Mouse (Mus musculus): ENCODE data around the gene Eif2b1.
A peak's percentile ranks its signal among the peaks of the same experiment; 100 is the strongest.
"Not testable (repeated sequence)": the region's sequence is repeated elsewhere in the genome, so short reads cannot be mapped to it uniquely, and the experiment has no call there.

The Eif2b1 gene

DNA sequence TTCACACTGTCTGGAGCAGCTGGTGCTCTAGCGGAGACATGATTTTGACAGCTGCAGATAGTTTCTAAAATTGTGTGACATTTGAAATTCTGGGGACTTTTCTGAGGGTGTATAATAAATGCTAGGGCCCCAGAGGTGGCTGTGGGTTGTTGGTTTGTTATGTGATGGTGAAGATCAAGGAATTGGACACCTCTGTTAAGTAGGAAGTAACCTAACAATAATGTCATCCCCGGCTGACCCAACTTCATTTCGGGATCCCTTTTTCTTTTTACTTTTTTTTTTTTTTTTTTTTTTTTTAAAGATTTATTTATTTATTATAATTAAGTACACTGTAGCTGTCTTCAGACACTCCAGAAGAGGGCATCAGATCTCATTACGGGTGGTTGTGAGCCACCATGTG is 28.2 kb downstream of the Eif2b1 start:
- not testable (repeated sequence) for DNase-seq (ENCODE audit: low spot score in 2 of 2)

DNA sequence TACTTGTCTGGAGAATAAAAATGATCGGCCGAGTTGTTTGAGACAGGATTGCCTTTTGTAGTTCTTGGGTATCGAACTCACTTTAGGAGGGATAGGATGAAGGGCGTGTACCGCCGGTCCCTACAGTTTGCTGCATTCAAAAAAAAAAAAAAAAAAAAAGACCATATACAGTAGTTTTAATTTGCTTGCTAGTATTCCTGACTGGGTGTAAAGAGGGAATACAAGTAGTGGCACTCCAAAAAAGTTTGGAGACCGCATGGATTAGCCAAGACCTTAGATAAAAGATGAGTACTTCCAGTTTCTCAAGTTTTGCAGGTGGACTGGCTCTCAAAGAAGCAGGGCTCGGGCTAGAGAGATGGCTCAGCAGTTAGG is 37.3 kb downstream of the Eif2b1 start:
- no peak for DNase-seq (ENCODE audit: low spot score in 2 of 2)

DNA sequence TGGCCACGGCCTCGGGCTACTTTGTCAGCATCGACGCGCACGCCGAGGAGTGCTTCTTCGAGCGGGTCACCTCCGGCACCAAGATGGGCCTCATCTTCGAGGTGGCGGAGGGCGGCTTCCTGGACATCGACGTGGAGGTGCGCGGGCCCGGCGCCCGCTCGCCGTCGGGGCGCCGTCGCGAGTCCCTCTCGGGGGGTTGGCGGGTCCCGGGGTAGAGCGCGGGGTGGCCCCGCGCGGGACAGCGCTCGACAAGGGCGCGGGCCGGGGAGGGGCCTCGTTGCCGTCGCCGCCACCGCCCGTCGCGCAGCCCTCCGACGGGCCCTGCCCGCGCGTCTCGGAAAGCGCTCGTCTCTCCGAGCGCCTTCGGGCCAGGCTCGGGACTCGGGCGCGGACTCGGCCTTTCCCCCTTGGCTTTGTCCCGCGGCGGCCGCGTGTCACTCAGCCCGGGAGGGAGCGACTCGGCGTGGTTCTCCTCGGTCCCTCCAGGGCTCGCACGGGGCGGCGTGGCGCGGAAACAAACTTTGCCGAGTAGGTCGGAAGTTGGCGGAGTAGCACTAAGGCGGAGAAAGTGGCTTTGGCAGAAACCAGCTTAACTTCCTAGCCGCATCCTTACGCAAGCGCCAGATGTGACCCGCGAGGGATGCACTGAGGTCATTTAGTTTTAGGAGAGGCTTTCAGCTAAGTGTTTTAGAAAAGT is 37.9 kb downstream of the Eif2b1 start:
- DNase-seq (ENCODE audit: low spot score in 2 of 2), result peak; percentile 62 to 76

DNA sequence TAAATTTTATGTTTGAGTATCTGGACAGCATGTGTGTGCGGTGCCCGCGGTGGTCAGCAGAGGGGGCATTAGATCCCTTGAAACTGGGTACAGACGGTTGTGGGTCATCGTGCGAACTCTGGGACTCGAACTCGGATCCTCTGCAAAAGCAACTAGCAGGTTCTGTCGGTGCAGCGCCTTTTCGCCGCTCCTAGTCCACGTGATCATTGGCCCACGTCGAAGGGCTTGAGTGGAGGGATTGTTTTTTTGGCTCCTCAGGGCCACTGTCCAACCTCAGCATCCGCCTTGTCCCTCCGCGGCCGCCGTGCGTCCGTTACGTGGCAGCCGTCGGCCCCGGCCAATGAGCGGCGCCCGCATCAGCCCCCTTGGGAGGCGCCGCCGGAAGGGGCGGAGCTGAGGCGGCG is 38.5 kb downstream of the Eif2b1 start, which contains the start of gene Tmed2:
TSS of gene Tmed2 (plus strand) at position 313 of the 404 bp plus-strand sequence.
- peak; percentile 85 to 93 for DNase-seq (ENCODE audit: low spot score in 2 of 2)

DNA sequence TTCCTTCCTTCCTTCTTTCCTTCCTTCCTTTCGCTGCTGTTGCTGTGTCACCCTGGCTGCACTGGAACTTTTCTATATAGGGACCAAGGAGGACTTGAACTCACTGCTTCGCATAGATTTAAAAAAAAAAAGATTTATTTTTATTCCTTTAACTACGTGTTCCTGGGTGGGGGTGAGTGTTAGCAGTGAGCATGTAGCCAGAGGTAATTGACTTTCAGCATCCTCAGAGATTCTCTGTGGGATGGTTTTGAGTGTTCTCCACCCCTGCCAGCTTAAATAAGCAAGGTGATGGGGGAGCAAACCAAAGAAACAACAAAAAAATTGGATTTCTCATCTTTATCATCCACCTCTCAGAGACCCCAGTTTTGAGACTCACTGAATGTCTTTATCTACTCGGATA is 39.0 kb downstream of the Eif2b1 start:
- DNase-seq (ENCODE audit: low spot score in 2 of 2), result no peak

DNA sequence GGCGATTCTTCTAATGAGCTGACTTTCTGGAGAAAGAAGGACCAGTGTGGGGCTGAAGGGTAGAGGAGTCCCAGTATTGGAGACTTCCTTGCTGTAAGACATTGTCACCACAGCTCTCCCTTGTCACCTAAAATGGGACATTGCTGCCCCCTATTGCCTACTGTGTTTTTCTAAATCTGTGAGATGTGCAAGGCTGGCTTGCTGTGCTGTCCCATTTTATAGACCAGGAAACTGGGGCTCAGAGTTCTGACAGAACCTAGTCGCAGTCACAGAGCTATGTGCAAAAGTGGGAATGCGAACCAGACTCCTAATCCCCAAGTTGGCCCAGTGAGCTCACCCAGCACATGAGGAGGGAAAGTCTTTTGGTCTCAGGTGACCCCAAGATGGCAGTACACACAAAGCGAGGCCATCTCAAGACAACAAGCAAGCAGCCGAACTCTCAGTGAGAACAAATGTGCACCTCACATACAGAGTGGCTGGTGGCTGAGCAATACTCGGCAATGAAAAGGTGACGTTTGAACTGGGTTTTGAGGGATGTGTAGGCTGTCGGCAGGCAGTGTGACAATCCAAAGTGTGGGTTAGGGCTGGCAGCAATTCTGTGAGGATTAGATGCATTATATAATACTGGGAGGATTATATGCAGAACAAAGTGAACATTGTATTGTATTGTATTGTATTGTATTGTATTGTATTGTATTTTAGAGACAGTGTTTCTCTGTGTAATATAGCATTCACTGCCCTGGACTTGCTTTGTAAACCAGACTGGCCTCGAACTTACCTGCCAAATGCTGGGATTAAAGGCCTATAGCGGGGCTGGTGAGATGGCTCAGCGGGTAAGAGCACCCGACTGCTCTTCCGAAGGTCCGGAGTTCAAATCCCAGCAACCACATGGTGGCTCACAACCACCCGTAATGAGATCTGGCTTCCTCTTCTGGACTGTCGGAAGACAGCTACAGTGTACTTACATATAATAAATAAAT is 39.8 kb downstream of the Eif2b1 start:
- DNase-seq (ENCODE audit: low spot score in 2 of 2), result peak in 1 of 2 experiments; percentile 35

DNA sequence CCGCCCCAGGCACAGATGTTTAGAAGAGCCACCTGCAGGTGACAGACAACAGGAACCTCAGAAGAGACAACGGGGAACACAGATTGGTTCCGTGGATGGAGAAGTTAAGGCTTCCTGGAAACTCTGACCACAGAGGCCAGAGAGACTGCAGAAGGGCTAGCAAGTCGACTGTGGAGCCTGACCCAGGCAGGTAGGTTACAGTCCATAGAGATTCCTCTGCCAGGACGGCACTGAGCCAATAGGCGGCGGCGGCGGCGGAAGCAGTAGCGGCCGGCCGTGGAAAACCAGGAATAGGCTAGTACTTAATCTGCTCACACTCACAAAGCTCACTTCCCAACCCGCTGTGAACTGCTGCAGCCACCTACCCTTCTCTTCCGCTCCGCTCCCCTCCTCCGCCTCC is 42.2 kb downstream of the Eif2b1 start:
- no peak for DNase-seq (ENCODE audit: low spot score in 2 of 2)

DNA sequence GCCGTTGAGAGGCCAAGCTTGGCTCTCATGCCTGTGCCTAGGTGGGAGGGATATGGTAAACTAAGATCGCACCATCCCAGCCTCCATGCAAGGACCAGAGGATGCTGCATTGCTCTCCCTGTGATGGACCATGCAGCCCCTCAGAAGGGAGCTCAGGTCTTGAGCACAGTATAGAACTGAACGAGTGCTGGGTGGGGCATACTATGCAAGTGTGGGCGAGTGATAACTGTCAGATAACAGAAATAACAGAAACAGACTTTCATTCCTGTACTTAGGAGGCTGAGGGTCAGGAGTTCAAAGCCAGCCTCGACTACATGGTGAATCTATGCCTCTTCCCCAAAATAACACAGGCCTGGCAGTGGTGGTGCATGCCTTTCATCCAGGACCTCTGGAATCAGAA is 43.9 kb downstream of the Eif2b1 start:
- no peak for DNase-seq (ENCODE audit: low spot score in 2 of 2)

DNA sequence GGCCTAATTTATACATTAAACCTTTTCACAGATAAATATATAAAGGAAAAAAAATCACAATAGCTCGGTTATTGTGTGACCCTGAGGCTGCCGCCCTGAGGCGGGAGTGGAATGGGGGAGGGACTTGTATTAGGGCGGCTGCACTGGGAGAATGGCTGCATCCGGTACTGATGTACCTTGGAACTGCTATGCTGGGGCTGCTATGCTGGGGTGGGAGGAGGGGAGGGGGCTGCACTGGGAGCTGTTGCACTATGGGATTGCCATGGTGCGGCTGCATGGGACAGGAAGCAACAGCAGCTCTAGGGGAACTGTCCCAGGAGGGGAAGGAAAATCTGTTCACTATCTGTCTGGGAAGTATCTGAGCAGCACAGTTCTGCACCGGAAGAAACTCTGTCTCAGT is 46.5 kb downstream of the Eif2b1 start:
- DNase-seq (ENCODE audit: low spot score in 2 of 2), result no peak

DNA sequence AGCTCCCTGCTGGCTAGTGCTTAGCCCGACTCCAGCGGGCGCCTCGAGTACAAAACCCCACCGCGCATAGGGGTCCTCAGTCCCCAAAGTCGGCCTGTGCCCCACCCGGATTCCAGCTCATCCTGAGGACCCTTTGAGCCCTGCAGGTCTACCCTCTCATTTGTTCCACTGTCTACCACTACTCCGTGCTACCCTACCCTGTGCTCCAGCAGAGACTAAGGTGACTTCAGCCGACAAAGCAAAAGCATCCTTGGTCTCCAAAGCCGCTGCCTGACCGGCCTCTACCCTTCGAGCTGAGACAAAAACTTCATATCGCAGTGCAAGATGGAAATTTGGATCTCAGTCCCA is 47.4 kb downstream of the Eif2b1 start:
- DNase-seq (ENCODE audit: low spot score in 2 of 2), result no peak

DNA sequence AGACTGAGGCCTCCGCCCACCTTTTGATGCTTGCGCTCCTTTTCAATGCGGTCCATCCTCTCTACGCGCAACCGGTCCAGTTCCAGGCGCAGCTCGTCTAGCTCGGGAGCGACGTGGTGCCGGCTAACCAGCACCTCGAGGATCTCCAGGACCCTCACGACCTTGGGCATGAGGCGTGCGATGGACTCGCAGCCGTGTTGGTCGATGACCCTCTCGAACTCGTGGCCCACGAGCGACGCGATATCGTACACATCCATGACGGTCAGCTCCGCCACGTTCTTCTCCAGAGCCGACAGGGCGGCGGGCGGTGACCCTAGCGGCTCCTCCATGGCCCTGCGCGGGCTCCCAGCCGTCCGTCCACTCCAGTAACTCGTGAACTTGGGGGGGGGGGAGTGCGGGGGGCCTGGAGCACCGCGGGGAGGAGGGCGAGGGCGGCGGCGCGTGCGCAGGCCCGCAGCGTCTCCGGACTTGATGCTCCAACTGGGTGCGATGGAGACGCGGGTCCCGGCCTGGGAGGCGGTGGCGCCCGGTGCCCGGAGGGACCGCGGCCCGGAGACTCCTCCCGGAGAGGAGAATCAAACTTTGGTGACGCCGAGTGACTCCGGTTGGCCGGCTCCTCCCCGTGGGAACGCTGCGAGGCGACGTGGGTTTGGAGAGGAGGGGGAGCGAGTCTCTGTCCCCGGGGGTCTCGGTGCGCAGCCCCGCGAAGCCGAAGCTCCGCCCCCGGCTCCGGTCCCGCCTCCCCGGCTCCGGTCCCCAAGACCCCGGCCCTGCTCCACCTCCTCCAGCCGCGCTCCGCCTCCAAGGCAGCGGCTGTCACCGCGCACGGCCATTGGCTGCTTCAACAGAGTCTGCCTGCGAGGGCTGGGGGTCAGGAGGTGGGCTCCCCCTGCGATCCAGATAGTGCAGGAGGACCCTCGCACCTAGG is 48.0 kb downstream of the Eif2b1 start, which contains the start of gene Rilpl1:
TSS of gene Rilpl1 (minus strand) at position 737 of the 928 bp plus-strand sequence.
- peak; percentile 64 to 73 for DNase-seq (ENCODE audit: low spot score in 2 of 2)

DNA sequence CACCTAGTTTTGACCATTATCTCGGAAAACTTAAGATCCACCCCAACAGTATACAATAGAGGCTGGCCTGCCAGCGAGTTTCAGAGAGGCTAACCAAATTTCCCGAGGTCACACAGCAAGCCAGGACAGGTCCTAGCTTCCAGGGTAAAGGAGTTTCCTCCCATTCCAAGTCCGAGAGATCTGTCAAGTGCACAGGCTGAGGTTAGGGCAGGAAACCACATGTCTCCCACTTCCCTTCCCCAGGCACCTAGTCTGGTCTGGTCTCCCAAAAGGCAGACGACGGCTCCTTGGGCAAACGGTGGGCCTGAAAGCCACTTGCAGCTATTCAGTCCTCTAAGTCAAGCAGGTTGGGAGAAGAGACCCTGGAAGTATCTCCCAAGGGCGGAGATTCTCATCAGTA is 49.2 kb downstream of the Eif2b1 start:
- DNase-seq (ENCODE audit: low spot score in 2 of 2), result no peak

DNA sequence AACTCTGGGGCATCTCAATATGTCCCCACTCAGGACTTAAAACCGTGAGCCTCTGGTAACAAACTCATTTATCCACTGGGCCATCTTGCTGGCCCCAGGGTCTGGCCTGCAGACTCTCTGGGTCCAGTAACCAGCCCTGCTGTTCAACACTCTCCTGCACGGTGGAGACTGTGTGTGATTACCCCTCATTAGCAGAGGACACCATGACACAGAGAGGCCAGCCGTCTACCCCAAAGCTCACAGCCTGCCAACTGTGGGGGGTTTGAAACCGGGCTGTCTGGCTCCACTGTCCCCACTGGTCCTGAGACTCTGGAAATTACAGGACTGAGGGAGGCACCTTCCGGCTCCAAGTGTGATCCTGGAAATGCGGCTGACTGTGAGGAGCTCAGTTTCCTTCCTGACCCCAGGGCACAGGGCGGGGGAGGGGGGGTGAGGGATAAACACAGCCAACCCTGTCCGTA is 49.7 kb downstream of the Eif2b1 start:
- DNase-seq (ENCODE audit: low spot score in 2 of 2), result no peak

DNA sequence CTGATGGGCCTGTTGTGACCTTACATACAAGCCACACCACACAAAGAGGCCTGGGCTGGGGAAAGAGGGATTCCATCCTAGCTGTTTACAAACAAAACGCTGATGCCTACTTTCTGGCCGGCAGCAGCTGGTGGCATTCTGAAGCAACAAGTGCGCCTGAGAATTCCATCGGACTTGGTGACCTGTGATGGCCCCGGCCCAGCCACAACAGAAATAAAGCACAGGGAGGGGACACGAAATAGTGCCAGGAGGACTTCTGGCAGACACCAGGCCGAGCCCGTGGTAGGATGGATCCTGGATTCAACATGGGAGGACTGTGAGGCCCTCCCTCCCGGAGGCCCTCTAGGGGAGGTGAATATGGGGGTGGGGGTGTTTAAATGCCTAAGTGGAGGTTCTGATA is 50.1 kb downstream of the Eif2b1 start:
- no peak for DNase-seq (ENCODE audit: low spot score in 2 of 2)

DNA sequence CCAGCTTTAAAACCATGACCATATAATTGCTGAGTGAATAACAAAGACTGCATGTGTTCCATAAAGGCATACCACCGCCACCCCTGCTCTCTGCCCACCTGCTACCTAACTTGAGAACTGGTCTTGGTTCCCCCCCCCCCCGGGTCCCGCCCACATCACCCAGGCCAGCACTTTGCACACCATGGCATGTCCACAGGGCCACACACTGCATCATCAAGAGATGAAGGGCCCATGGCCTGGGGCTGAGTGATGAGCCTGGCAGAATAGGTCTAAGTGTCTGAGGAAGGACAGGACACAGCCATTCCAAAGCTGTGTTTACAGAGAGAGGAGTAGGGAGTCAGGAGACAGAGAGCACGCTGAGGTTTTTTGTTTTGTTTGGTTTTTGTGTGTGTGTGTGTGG is 50.6 kb downstream of the Eif2b1 start:
- no peak for DNase-seq (ENCODE audit: low spot score in 2 of 2)

DNA sequence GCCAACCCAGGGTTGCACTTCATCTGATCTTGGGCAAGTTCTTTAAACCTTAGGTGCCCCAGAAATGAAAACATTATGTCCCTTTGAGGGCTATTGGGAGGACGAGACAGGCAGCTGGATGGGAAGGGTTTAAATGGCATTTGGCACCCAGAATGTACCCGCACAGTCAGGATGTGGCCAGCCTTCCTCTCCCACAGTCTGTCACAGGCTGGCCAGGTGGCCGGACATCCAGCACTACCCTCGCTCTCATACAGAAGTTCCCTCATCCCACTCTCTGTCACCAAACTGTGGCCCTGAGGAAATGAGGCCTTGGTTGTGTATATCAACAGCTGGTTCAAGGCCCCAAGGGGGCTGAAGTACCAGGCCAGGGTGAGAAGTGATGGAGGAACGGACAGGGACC is 54.0 kb downstream of the Eif2b1 start:
- no peak for DNase-seq (ENCODE audit: low spot score in 2 of 2)

DNA sequence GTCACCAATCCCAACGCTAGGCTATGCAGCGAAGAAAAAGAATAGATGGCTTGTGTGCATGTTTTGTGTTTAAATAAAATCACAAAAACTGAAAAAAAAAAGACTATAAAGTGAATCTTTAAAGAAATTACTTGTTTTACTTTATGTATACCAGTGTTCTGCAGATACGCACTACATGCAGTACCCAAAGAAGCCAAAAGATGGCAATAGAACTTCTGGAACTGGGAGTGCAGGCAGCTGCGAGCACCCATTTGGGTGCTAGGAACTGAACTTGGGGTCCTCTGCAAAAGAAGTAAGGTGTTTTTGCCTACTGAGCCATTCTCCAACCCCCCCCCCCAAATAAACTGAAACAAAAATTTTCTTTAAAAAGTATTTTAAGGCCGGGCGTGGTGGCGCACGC is 55.9 kb downstream of the Eif2b1 start:
- no peak for DNase-seq (ENCODE audit: low spot score in 2 of 2)

DNA sequence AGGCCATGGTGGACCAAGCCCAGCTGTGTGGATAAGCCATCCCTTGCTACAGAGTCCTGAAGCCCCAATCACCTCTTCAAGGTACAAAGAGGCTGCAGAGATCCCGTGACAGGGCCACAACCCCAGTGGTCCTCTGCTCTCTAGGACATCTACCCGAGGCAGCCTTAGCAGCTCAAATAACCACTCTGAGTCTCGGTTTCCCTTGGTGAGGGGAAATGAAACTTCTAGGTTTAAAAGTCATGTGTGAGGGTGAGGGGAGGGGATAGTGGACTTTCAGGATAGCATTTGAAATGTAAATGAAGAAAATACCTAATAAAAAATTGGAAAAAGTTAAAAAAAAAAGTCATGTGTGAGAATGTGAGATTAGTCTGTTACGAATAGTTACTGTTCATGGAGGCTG is 57.3 kb downstream of the Eif2b1 start:
- DNase-seq (ENCODE audit: low spot score in 2 of 2), result no peak
